Mouse (Mus musculus): Measurements from ENCODE around the gene Srrm1. TPM values are rescaled to one million over a fixed set of nuclear protein-coding genes. Genes with fewer than 3 reads are reported as not detected.
A peak's percentile ranks its signal among the peaks of the same experiment; 100 is the strongest.
"Not testable (repeated sequence)": the region's sequence is repeated elsewhere in the genome, so short reads cannot be mapped to it uniquely, and the experiment has no call there.

Gene Srrm1
- polyA plus RNA-seq, 1 experiment from 2014 or later = 201 TPM

DNA sequence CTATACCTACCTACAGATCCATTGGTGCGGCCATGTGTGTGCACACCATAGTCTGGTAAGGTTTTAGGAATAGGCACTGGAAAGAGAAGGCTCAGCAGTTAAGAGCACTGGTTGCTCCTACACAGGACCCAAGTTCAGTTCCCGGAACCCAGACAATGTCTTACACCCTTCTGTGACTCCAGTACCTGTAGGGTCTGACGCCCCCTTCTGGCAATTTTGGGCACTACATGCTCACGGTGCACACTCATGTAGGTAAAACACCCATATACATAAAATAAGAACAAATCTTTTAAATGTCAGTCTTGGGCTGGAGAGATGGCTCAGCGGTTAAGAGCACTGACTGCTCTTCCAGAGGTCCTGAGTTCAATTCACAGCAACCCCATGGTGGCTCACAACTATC is 20.2 kb upstream of the Srrm1 start:
- Histone ChIP-seq H3K4me2 (no peak overlapping the region), H3K4me1 (ENCODE audit: insufficient read depth) (no peaks in the 10 kb centered on the region), H3K9me3 (ENCODE audit: low read depth, low read length) (no peaks in the 10 kb centered on the region), H3K36me3 (ENCODE audit: insufficient read depth) (no peaks in the 10 kb centered on the region), H3K27ac (ENCODE audit: low read depth) (no peak overlapping the region), H3K27me3 (ENCODE audit: insufficient read depth, low read length) (no peaks in the 10 kb centered on the region), H3K9ac (no peak overlapping the region), H3K4me3 (ENCODE audit: low read depth, low read length) (no peak overlapping the region)
- DNase-seq (no peak), ATAC-seq (ENCODE audit: insufficient read depth) (no peak)
- peak; percentile 25; the same call in 1 of the 2 replicates for TF ChIP-seq CTCF (IDR thresholded peaks at IDR 0.05; ENCODE audit: low read depth)
- 82% methylated on average over 5 of the region's 5 CpGs for WGBS

- Histone ChIP-seq H3K9ac (no peak overlapping the region), H3K27me3 (ENCODE audit: insufficient read depth, low read length) (no peaks in the 10 kb centered on the region), H3K36me3 (ENCODE audit: insufficient read depth) (no peaks in the 10 kb centered on the region), H3K4me3 (ENCODE audit: low read depth, low read length) (no peak overlapping the region), H3K4me1 (ENCODE audit: insufficient read depth) (no peaks in the 10 kb centered on the region), H3K27ac (ENCODE audit: low read depth) (no peak overlapping the region), H3K4me2 (no peak overlapping the region), H3K9me3 (ENCODE audit: low read depth, low read length) (no peaks in the 10 kb centered on the region)
- WGBS = 70% methylated on average over 11 of the region's 11 CpGs
- ATAC-seq (ENCODE audit: insufficient read depth) (no peak), DNase-seq (no peak)
- TF ChIP-seq CTCF (IDR thresholded peaks at IDR 0.05; ENCODE audit: low read depth) = no peak
Observed at GRCm38 (mm10) chr4:135370372-135370771, 17.3 kb upstream of the Srrm1 start.

- H3K4me2 ChIP-seq = no peak overlapping the region
- no peaks in the 10 kb centered on the region for H3K27me3 ChIP-seq (ENCODE audit: insufficient read depth, low read length)
- ATAC-seq (ENCODE audit: insufficient read depth) = no peak
- no peaks in the 10 kb centered on the region for H3K36me3 ChIP-seq (ENCODE audit: insufficient read depth)
- H3K27ac ChIP-seq (ENCODE audit: low read depth) = no peak overlapping the region
- TF ChIP-seq CTCF (IDR thresholded peaks at IDR 0.05; ENCODE audit: low read depth) = no peak
- no peaks in the 10 kb centered on the region for H3K9me3 ChIP-seq (ENCODE audit: low read depth, low read length)
- H3K4me3 ChIP-seq (ENCODE audit: low read depth, low read length) = no peak overlapping the region
- no peaks in the 10 kb centered on the region for H3K4me1 ChIP-seq (ENCODE audit: insufficient read depth)
- no peak for DNase-seq
- WGBS = 28% methylated on average over 6 of the region's 6 CpGs
- H3K9ac ChIP-seq = no peak overlapping the region
Observed at GRCm38 (mm10) chr4:135362828-135363227, 9.7 kb upstream of the Srrm1 start.

GRCm38 (mm10) chr4:135361722-135362121 is 8.6 kb upstream of the Srrm1 start:
- no peak overlapping the region for H3K4me3 ChIP-seq (ENCODE audit: low read depth, low read length)
- no peaks in the 10 kb centered on the region for H3K27me3 ChIP-seq (ENCODE audit: insufficient read depth, low read length)
- no peaks in the 10 kb centered on the region for H3K9me3 ChIP-seq (ENCODE audit: low read depth, low read length)
- no peak overlapping the region for H3K27ac ChIP-seq (ENCODE audit: low read depth)
- no peaks in the 10 kb centered on the region for H3K4me1 ChIP-seq (ENCODE audit: insufficient read depth)
- DNase-seq (no peak), ATAC-seq (ENCODE audit: insufficient read depth) (no peak)
- 84% methylated on average over 12 of the region's 12 CpGs for WGBS
- H3K9ac ChIP-seq = no peak overlapping the region
- TF ChIP-seq CTCF (IDR thresholded peaks at IDR 0.05; ENCODE audit: low read depth) = no peak
- H3K4me2 ChIP-seq = no peak overlapping the region
- no peaks in the 10 kb centered on the region for H3K36me3 ChIP-seq (ENCODE audit: insufficient read depth)

DNA sequence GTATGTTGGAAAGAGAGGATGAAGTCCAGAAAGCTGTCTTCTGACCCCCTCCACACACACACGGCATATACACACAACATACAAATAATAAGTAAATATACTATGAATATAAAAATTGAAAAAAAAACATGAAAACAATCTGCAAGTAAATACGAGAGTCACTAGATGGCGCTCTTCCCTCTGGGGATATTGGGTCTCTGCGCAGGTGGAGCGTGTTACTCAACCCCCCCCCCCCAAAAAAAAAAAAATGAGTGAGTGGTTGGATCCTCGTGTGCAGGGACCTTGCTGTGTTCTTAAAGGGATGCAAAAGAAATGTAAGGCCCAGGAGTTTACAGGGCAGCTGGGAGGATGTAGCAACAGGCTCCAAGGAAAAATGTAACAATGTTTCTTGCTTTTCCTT is 5.6 kb upstream of the Srrm1 start:
- no peak overlapping the region for H3K9ac ChIP-seq
- H3K9me3 ChIP-seq (ENCODE audit: low read depth, low read length) = no peaks in the 10 kb centered on the region
- DNase-seq (peak; percentile 81), ATAC-seq (ENCODE audit: insufficient read depth) (no peak)
- H3K36me3 ChIP-seq (ENCODE audit: insufficient read depth) = no peaks in the 10 kb centered on the region
- no peak overlapping the region for H3K4me3 ChIP-seq (ENCODE audit: low read depth, low read length)
- no peaks in the 10 kb centered on the region for H3K27me3 ChIP-seq (ENCODE audit: insufficient read depth, low read length)
- no peaks in the 10 kb centered on the region for H3K4me1 ChIP-seq (ENCODE audit: insufficient read depth)
- WGBS = under 1% methylated on average over 6 of the region's 6 CpGs
- no peak overlapping the region for H3K27ac ChIP-seq (ENCODE audit: low read depth)
- peak; percentile 64 for TF ChIP-seq CTCF (IDR thresholded peaks at IDR 0.05; ENCODE audit: low read depth)
- no peak overlapping the region for H3K4me2 ChIP-seq

DNA sequence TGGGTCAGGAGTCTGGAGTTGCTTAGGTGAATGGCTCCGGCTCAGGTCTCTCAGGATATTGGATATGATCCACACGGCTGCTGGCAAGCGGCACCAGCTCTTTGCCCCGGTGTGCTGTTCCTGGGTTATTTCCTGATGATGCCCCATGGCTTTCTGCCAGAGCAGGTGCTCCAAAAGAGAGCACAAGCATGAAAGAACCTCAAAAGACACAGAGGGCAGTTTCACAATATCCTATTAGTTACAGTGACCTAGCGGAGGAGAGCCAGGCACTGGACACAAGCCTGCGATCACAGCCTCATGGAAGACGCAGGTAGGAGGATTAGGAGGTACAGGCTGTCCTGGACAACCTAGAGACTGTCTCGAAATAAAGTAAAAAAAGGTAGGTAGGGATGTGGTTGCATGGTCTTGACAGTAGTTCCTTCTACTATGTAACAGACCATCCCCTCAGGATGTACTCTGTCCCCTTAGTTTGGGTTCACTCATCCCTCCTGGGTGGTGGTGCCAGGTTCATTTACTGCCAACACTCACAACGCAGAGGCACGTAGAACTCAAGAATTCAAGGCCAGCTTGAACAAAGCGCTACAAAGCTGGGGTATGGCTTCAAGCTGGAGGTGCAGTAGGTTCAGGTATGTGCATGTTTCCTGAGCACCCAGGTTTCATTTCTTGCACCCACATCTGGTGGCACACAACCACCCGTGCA is 4.2 kb upstream of the Srrm1 start:
- ATAC-seq (ENCODE audit: insufficient read depth) = no peak
- H3K4me1 ChIP-seq (ENCODE audit: insufficient read depth) = no peaks in the 10 kb centered on the region
- H3K9me3 ChIP-seq (ENCODE audit: low read depth, low read length) = no peaks in the 10 kb centered on the region
- H3K27me3 ChIP-seq (ENCODE audit: insufficient read depth, low read length) = no peaks in the 10 kb centered on the region
- no peak overlapping the region for H3K4me3 ChIP-seq (ENCODE audit: low read depth, low read length)
- no peak overlapping the region for H3K9ac ChIP-seq
- 79% methylated on average over 12 of the region's 12 CpGs for WGBS
- no peak for TF ChIP-seq CTCF (IDR thresholded peaks at IDR 0.05; ENCODE audit: low read depth)
- H3K27ac ChIP-seq (ENCODE audit: low read depth) = no peak overlapping the region
- no peak for DNase-seq
- H3K36me3 ChIP-seq (ENCODE audit: insufficient read depth) = no peaks in the 10 kb centered on the region
- H3K4me2 ChIP-seq = no peak overlapping the region

GRCm38 (mm10) chr4:135355886-135356550 is 2.9 kb upstream of the Srrm1 start:
- H3K9ac ChIP-seq = no peak overlapping the region
- 0 out of 2 replicates have a peak overlapping the region, but pooled peaks have one; percentile 19 for H3K4me2 ChIP-seq
- peaks cover 6% of the 10 kb centered on the region; the same call in 1 of the 2 replicates for H3K4me1 ChIP-seq (ENCODE audit: insufficient read depth)
- H3K36me3 ChIP-seq (ENCODE audit: insufficient read depth) = 0 out of 2 replicates have a peak, but pooled peaks cover 4% of the 10 kb centered on the region
- no peaks in the 10 kb centered on the region for H3K9me3 ChIP-seq (ENCODE audit: low read depth, low read length)
- no peak for TF ChIP-seq CTCF (IDR thresholded peaks at IDR 0.05; ENCODE audit: low read depth)
- no peaks in the 10 kb centered on the region for H3K27me3 ChIP-seq (ENCODE audit: insufficient read depth, low read length)
- ATAC-seq (ENCODE audit: insufficient read depth) = no peak
- peak; percentile 73 for DNase-seq
- no peak overlapping the region for H3K4me3 ChIP-seq (ENCODE audit: low read depth, low read length)
- peak overlapping the region; percentile 63 for H3K27ac ChIP-seq (ENCODE audit: low read depth)
- WGBS = 49% methylated on average over 9 of the region's 9 CpGs

- Histone ChIP-seq H3K27ac (ENCODE audit: low read depth) (peak overlapping the region; percentile 98), H3K4me2 (peak overlapping the region; percentile 74), H3K36me3 (ENCODE audit: insufficient read depth) (peaks cover 14% of the 10 kb centered on the region; the same call in 1 of the 2 replicates)
- not testable (repeated sequence) for H3K9me3 ChIP-seq (ENCODE audit: low read depth, low read length); H3K27me3 ChIP-seq (ENCODE audit: insufficient read depth, low read length); DNase-seq; H3K9ac ChIP-seq; H3K4me1 ChIP-seq (ENCODE audit: insufficient read depth); ATAC-seq (ENCODE audit: insufficient read depth); H3K4me3 ChIP-seq (ENCODE audit: low read depth, low read length)
Observed at GRCm38 (mm10) chr4:135354751-135355150, 1.6 kb upstream of the Srrm1 start.
